ENCODE assay signal across 9 mouse cellular contexts in the genomic region with DNA sequence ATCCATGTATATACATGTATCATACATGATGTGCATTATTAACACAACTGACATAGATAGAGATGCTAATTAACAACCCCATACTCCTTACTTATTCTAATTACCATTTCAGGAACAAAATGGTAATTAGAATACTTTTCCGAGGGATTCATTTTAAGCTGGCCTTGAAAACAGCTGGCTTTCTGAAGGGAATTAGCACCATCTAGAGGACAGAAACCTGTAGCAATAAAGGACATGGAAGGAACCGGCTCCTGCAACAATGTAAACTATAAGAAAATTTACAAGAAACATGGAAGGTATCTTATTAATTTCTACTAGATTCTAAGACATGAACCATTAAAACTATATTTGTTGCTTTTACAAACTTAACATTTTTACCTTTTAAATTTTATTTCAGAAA. TPM values are rescaled to one million over a fixed set of nuclear protein-coding genes. Genes with fewer than 3 reads are reported as not detected.
DNase-seq lines count a peak whose midpoint lies in the region; ATAC-seq and TF ChIP-seq lines count a peak whose summit lies in the region.
"Had no signal": no experiment of that assay in that cellular context is flagged by ENCODE, and none has a peak within 500 bp of the region (broad histone marks: within the 10 kb centered on the region; RNA-seq: fewer than 3 reads in every experiment).

No protein-coding gene starts in this region.

- DNase-seq in gastrocnemius, adult 18-20 months (ENCODE audit: low spot score), result peak; percentile 37
- no peak for DNase-seq in gastrocnemius, adult 8-10 months (ENCODE audit: low spot score in 2 of 2)
- peak; percentile 87 for DNase-seq in lung, embryonic 14.5 days
- no peak for DNase-seq in lung, adult 18-20 months
- DNase-seq in ZHBTc4 (ENCODE audit: low read depth, low spot score), result peak; percentile 23
- DNase-seq in naive thymus-derived CD4-positive, alpha-beta T cell, adult 2 months (ENCODE audit: low read depth), result peak; percentile 63
- DNase-seq in adrenal gland, postnatal 36 days, result no peak
- DNase-seq in ovary, adult 18-20 months (ENCODE audit: low spot score), result no peak

- no peak overlapping the region for H3K4me3 ChIP-seq in lung, embryonic 14.5 days (ENCODE audit: low read depth, low read length)
- H3K4me3 ChIP-seq: neural tube, embryonic 12.5 days had no signal

- H3K9me3 ChIP-seq in lung, embryonic 14.5 days (ENCODE audit: low read depth, low read length), result no peaks in the 10 kb centered on the region
- H3K9me3 ChIP-seq: neural tube, embryonic 12.5 days had no signal

- H3K4me2 ChIP-seq in lung, embryonic 14.5 days, result no peak overlapping the region
- H3K4me2 ChIP-seq: neural tube, embryonic 12.5 days had no signal

- no peak overlapping the region for H3K9ac ChIP-seq in lung, embryonic 14.5 days
- H3K9ac ChIP-seq: neural tube, embryonic 12.5 days had no signal

- peaks cover 4% of the 10 kb centered on the region; the same call in 1 of the 2 replicates for H3K36me3 ChIP-seq in lung, embryonic 14.5 days (ENCODE audit: insufficient read depth)

- no peak for ATAC-seq in lung, embryonic 14.5 days (ENCODE audit: insufficient read depth)

- no peaks in the 10 kb centered on the region for H3K27me3 ChIP-seq in lung, embryonic 14.5 days (ENCODE audit: insufficient read depth, low read length)
- H3K27me3 ChIP-seq: neural tube, embryonic 12.5 days had no signal

- TF ChIP-seq CTCF in lung, embryonic 14.5 days (IDR thresholded peaks at IDR 0.05; ENCODE audit: low read depth), result peak; percentile 65

- no peaks in the 10 kb centered on the region for H3K4me1 ChIP-seq in lung, embryonic 14.5 days (ENCODE audit: insufficient read depth)
- H3K4me1 ChIP-seq: neural tube, embryonic 12.5 days had no signal

- H3K27ac ChIP-seq in lung, embryonic 14.5 days (ENCODE audit: low read depth), result no peak overlapping the region
- H3K27ac ChIP-seq: neural tube, embryonic 12.5 days had no signal

- 9% methylated on average over 2 of the region's 2 CpGs for WGBS in lung, embryonic 14.5 days

RNA-seq across cellular contexts. Expression of a gene that starts 7.5 kb away (rescaled TPM):
- total RNA-seq in gastrocnemius, adult 18-20 months (2021), result 1 to 10 TPM; 1.3 to 2.1 TPM
- total RNA-seq in gastrocnemius, adult 8-10 months (2022), result 1 to 10 TPM; 1.3 to 4.6 (median 2.2) TPM
- polyA plus RNA-seq in lung, embryonic 14.5 days (2014; fragmentation: Nextera tagmentation; extraction: Ambion mirVana), result 9.3 and 9.6 TPM in 2 replicates
- 1 to 10 TPM; 4.7 to 5.5 TPM for total RNA-seq in adrenal gland, postnatal 36 days (2021)

RNA-seq across cellular contexts. Expression of a gene that starts 9.0 kb away (rescaled TPM):
- not detected for total RNA-seq in gastrocnemius, adult 18-20 months (2021)
- under 1 TPM in 1 of 4 experiments, not detected in 3; 0.13 TPM for total RNA-seq in gastrocnemius, adult 8-10 months (2022)
- polyA plus RNA-seq in lung, embryonic 14.5 days (2014; fragmentation: Nextera tagmentation; extraction: Ambion mirVana), result 0.46 and 0.49 TPM in 2 replicates
- total RNA-seq in adrenal gland, postnatal 36 days (2021), result under 1 TPM in 1 of 2 experiments, not detected in 1; 0.26 TPM

RNA-seq across cellular contexts. Expression of a gene that starts 46.7 kb away (rescaled TPM):
- under 1 TPM; 0.66 to 0.88 TPM for total RNA-seq in gastrocnemius, adult 18-20 months (2021)
- total RNA-seq in gastrocnemius, adult 8-10 months (2022), result 1 to 10 TPM in 2 of 4 experiments, under 1 TPM in 2; 0.34 to 1.9 (median 1.3) TPM
- polyA plus RNA-seq in lung, embryonic 14.5 days (2014; fragmentation: Nextera tagmentation; extraction: Ambion mirVana), result 3.6 and 4.0 TPM in 2 replicates
- total RNA-seq in adrenal gland, postnatal 36 days (2021), result 10 to 100 TPM in 1 of 2 experiments, 1 to 10 TPM in 1; 6.6 to 11.4 TPM

Comparison
In these comparisons a context has a peak if more than half of its experiments do, and no peak if none do; other contexts are left out.
1. DNase-seq: peak in gastrocnemius, adult 18-20 months (single experiment), lung, embryonic 14.5 days (single experiment), ZHBTc4 (single experiment) and naive thymus-derived CD4-positive, alpha-beta T cell, adult 2 months (single experiment); none in gastrocnemius, adult 8-10 months (0 of 2), lung, adult 18-20 months (0 of 2), adrenal gland, postnatal 36 days (0 of 2) and ovary, adult 18-20 months (single experiment).